Mouse (Mus musculus): ENCODE measurements around the gene Slc16a5.

DNA sequence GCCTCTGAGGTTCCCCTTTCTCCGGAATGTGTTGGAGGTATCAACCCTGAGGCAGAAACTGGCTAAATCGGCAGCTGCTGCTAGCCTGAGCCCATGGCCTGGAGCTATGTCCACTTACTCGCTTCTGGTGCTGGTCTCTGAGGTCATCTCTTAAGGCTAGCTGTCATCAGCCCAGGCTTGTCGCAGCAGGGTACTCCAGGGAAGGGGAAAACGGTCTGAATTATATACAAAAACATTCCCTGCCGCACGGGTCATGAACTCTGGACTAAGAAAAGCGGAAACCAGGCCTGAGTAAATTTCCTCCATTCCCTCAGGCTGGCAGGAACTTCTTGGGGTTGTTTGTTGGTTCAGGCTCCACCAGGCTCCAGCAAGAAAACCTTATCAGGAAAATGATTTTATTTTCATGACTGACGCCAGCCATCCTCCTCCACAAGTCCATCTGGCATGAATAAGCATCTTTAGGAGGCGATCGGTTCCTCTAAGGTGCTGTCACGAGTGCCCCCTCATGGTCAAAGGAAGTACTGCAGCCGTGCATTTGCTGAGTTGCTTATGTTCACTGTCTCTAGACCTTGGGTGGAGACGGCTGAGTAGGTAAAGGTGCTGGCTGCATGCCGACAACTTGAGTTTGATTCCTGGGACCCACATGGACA is 11.5 kb downstream of the Slc16a5 start:
- TF ChIP-seq POLR2A (IDR thresholded peaks at IDR 0.05; ENCODE audit: borderline replicate concordance, control insufficient read depth, low read depth, low read length) (no peak), CTCF (IDR thresholded peaks at IDR 0.05; ENCODE audit: control insufficient read depth, insufficient read depth, low read length) (peak; percentile 98)
